Mouse (Mus musculus) CH12.LX (cell line): ENCODE measurements around the gene Rgs1. TPM values are rescaled to one million over a fixed set of nuclear protein-coding genes. Genes with fewer than 3 reads are reported as not detected.

Source experiments
- DNase-seq: peaks from one replicate; pipeline ENCODE4 v3.0.0-alpha.2; 2013; ENCODE audit errors: extremely low read depth
- H3K27ac ChIP-seq: 2 replicates; pipeline ENCODE4 v1.5.1; 2012; ENCODE audit warnings: low read depth, mild to moderate bottlenecking, control low read depth, moderate library complexity; ENCODE audit not compliant: insufficient read depth
- H3K27me3 ChIP-seq: replicated peaks from 2 replicates; pipeline ENCODE3; 2012; ENCODE audit warnings: inconsistent platforms
- H3K36me3 ChIP-seq, 2 experiments: replicated peaks in 1 of 2; 2 replicates each; pipeline versions ENCODE3 to v1.6.1; 2012; ENCODE audit warnings: inconsistent platforms in 1 of 2, low read length in 1 of 2, mild to moderate bottlenecking in 1 of 2, mixed read lengths in 1 of 2, moderate library complexity in 1 of 2; ENCODE audit not compliant: control insufficient read depth in 1 of 2, insufficient read depth in 1 of 2
- H3K4me1 ChIP-seq, 2 experiments: 2 replicates each; pipeline ENCODE4 v1.6.1; 2012; ENCODE audit warnings: inconsistent platforms in 1 of 2, moderate library complexity in 1 of 2; ENCODE audit not compliant: insufficient read depth in 2 of 2, control insufficient read depth in 1 of 2
- H3K4me2 ChIP-seq: 2 replicates; pipeline ENCODE4 v1.6.1; 2012; ENCODE audit warnings: low read depth, mild to moderate bottlenecking, control low read depth; ENCODE audit not compliant: poor library complexity, insufficient read depth, severe bottlenecking
- H3K4me3 ChIP-seq, 3 experiments: fragments of 150-350 bp in 1 of 3; sonication (generic) in 1 of 3; replicated peaks in 1 of 3; 2 replicates each; pipeline versions ENCODE3 to v1.5.1; 2011 to 2012; ENCODE audit warnings: low read depth in 2 of 3, low read length in 2 of 3, mild to moderate bottlenecking in 2 of 3, moderate library complexity in 2 of 3, control low read depth in 1 of 3, improper control_type of control experiment in 1 of 3, inconsistent platforms in 1 of 3, mixed read lengths in 1 of 3; ENCODE audit not compliant: poor library complexity in 1 of 3
- H3K79me2 ChIP-seq: replicated peaks from 2 replicates; pipeline ENCODE4 v1.6.1; 2012; ENCODE audit warnings: mild to moderate bottlenecking, moderate library complexity; ENCODE audit not compliant: control insufficient read depth, poor library complexity, insufficient read depth, severe bottlenecking; ENCODE audit errors: extremely low read depth
- H3K9ac ChIP-seq: 2 replicates; pipeline ENCODE4 v1.6.1; 2012; ENCODE audit warnings: low read depth, mild to moderate bottlenecking, control low read depth, moderate library complexity; ENCODE audit not compliant: insufficient read depth
- H3K9me3 ChIP-seq: replicated peaks from 2 replicates; pipeline ENCODE3; 2012; ENCODE audit warnings: low read length, inconsistent platforms, mixed read lengths
- CHD2 ChIP-seq: IDR thresholded peaks from 2 replicates; pipeline ENCODE4 v1.6.1; 2011; ENCODE audit warnings: low read length, improper control_type of control experiment
- CTCF ChIP-seq, 2 experiments: IDR thresholded peaks in 1 of 2; conservative IDR thresholded peaks in 1 of 2; 2 replicates each; pipeline ENCODE4 v1.5.1; 2011 to 2012; ENCODE audit warnings: low read depth in 2 of 2, low read length in 2 of 2, improper control_type of control experiment in 1 of 2, inconsistent platforms in 1 of 2, mild to moderate bottlenecking in 1 of 2, moderate library complexity in 1 of 2
- ELF1 ChIP-seq: IDR thresholded peaks from 2 replicates; pipeline ENCODE4 v1.6.1; 2014; ENCODE audit warnings: low read depth, mild to moderate bottlenecking, inconsistent platforms, low read length, improper control_type of control experiment
- HCFC1 ChIP-seq: IDR thresholded peaks from 2 replicates; pipeline ENCODE4 v1.6.1; 2012; ENCODE audit warnings: low read depth, mild to moderate bottlenecking, inconsistent platforms, low read length, improper control_type of control experiment
- IRF4 ChIP-seq: IDR thresholded peaks from 2 replicates; pipeline ENCODE4 v1.6.1; 2014; ENCODE audit warnings: low read depth, mild to moderate bottlenecking, inconsistent platforms, low read length, improper control_type of control experiment
- JUN ChIP-seq: IDR thresholded peaks from 2 replicates; pipeline ENCODE4 v1.6.1; 2011; ENCODE audit warnings: low read depth, mild to moderate bottlenecking, low read length, improper control_type of control experiment, moderate library complexity; ENCODE audit not compliant: insufficient read depth
- JUND ChIP-seq: conservative IDR thresholded peaks from 2 replicates; pipeline ENCODE4 v1.6.1; 2011; ENCODE audit warnings: low read depth, low read length, improper control_type of control experiment
- MAX ChIP-seq: IDR thresholded peaks from 2 replicates; pipeline ENCODE4 v1.6.1; 2011; ENCODE audit warnings: low read length, improper control_type of control experiment
- MXI1 ChIP-seq: IDR thresholded peaks from 2 replicates; pipeline ENCODE4 v1.6.1; 2011; ENCODE audit warnings: mild to moderate bottlenecking, low read depth, low read length, improper control_type of control experiment
- POLR2A ChIP-seq: IDR thresholded peaks from 2 replicates; pipeline ENCODE4 v1.6.1; 2011; ENCODE audit warnings: low read depth, mild to moderate bottlenecking, improper control_type of control experiment, low read length
- RAD21 ChIP-seq: IDR thresholded peaks from 2 replicates; pipeline ENCODE4 v1.6.1; 2011; ENCODE audit warnings: low read depth, mild to moderate bottlenecking, low read length, improper control_type of control experiment, moderate library complexity
- RCOR1 ChIP-seq: conservative IDR thresholded peaks from 2 replicates; pipeline ENCODE4 v1.6.1; 2012; ENCODE audit warnings: low read depth, mild to moderate bottlenecking, inconsistent platforms, low read length, improper control_type of control experiment
- SIN3A ChIP-seq: IDR thresholded peaks from 2 replicates; pipeline ENCODE4 v1.6.1; 2012; ENCODE audit warnings: low read length, improper control_type of control experiment, inconsistent platforms
- SMC3 ChIP-seq: IDR thresholded peaks from 2 replicates; pipeline ENCODE4 v1.6.1; 2011; ENCODE audit warnings: low read depth, low read length, improper control_type of control experiment
- TBP ChIP-seq: conservative IDR thresholded peaks from 2 replicates; pipeline ENCODE4 v1.6.1; 2011; ENCODE audit warnings: low read depth, low read length, improper control_type of control experiment
- UBTF ChIP-seq: IDR thresholded peaks from 2 replicates; pipeline ENCODE4 v1.6.1; 2012; ENCODE audit warnings: low read depth, mild to moderate bottlenecking, inconsistent platforms, low read length, improper control_type of control experiment, moderate library complexity
- ZMIZ1 ChIP-seq: IDR thresholded peaks from 2 replicates; pipeline ENCODE4 v1.6.1; 2012; ENCODE audit warnings: low read depth, mild to moderate bottlenecking, inconsistent platforms, low read length, improper control_type of control experiment
- dilution Hi-C: fragments of 300-500 bp; cut with MboI; formaldehyde crosslinking; loops from 2 replicates; pipeline ENCODE4 v1.14.3; 2020; ENCODE audit warnings: low sequenced_read_pairs; ENCODE audit not compliant: extremely low pct_unique_long_range_greater_than_20kb, extremely low pct_ligation_motif_present
- in situ Hi-C: fragments of 300-500 bp; cut with MboI; formaldehyde crosslinking; loops from 3 replicates; pipeline ENCODE4 v1.14.3; 2019; ENCODE audit warnings: low sequenced_read_pairs, low pct_ligation_motif_present, low pct_unique_long_range_greater_than_20kb, mixed read lengths
- polyA plus RNA-seq: library from polyadenylated mRNA; unstranded; fragments of >175 nt; gene quantifications from 2 replicates; pipeline ENCODE4 v1.2.1, GENCODE M21; 2012; ENCODE audit warnings: low read depth; ENCODE audit not compliant: insufficient read length
- total RNA-seq, 2 experiments: library from RNA; depleted of rRNA; stranded (reverse); fragments of 300-350 nt in 1 of 2; fragments of >200 nt in 1 of 2; gene quantifications; 2 replicates each; pipeline ENCODE4 v1.2.3; 2012 to 2014

The Rgs1 gene
- total and polyA plus RNA-seq, 3 experiments, result 3.2 to 25.2 (median 3.6) TPM

DNA sequence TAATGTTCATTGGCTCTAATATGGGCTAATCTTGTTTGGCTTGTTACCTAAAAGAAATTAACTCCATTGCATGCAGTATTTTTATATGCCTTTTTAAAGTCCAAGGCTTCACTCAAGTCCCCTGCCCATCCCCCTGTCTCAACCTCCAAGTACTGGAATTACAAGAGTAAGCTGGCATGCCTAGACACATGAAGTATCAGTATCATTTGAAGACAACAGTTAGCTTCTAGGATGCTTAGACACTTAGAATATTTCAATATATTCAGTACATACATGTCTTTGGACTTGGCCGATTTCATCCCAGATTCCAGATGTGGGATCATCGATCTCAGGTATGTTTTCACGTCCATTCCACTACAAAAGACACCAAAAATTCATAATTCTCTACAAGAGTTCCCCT is 836 bp downstream of the Rgs1 start:
- H3K79me2 ChIP-seq, result no peaks in the 10 kb centered on the region
- no peaks in the 10 kb centered on the region for H3K27me3 ChIP-seq
- TF ChIP-seq CHD2 (no peak), MAX (no peak), ELF1 (no peak), UBTF (no peak), HCFC1 (no peak), JUND (no peak), RCOR1 (no peak), IRF4 (no peak), JUN (no peak), ZMIZ1 (no peak), TBP (no peak), MXI1 (no peak), SIN3A (no peak), POLR2A (no peak)
- DNase-seq, result peak; percentile 29
- no peak overlapping the region for H3K27ac ChIP-seq
- H3K9me3 ChIP-seq, result peaks cover 2% of the 10 kb centered on the region
- peaks cover 4 to 15% of the 10 kb centered on the region in 2 experiments for H3K36me3 ChIP-seq
- H3K4me1 ChIP-seq, result peaks cover 2 to 9% of the 10 kb centered on the region in 2 experiments; a peak in 2 of 4 replicates
- in situ Hi-C loops (loop anchor here (10.0 kb wide), 1 partner anchor 127 kb away; no protein-coding TSS in a partner anchor), dilution Hi-C loops (no loop called here)
- H3K9ac ChIP-seq, result peak overlapping the region; percentile 66; the same call in 1 of the 2 replicates
- peak overlapping the region; percentile 50; the same call in 1 of the 2 replicates for H3K4me2 ChIP-seq
- H3K4me3 ChIP-seq, result peak overlapping the region in 2 of 3 experiments; percentile 51 to 61

DNA sequence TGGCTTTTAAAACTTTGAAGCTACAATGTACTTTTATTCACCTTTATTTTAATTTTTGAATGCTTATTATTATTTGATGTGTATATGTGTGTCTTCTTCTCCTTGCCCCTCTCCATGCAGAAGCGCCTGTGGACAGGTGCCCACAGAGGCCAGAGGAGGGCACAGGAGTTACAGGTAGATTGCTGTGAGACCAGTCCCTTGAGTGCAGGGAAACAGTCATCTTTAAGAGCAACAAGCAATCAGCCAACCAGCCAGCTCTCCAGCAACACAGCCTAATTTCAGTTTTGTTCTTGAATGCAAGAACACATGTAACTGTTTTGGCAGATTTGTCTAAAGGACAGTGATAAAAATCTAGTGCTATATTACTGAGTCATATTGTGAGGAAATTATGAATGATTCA is 1.7 kb downstream of the Rgs1 start:
- no peak for DNase-seq
- Histone ChIP-seq H3K79me2 (no peaks in the 10 kb centered on the region), H3K4me2 (no peak overlapping the region), H3K4me3 (peak overlapping the region in 1 of 3 experiments; percentile 61), H3K9ac (no peak overlapping the region; the same call in 1 of the 2 replicates), H3K9me3 (peaks cover 2% of the 10 kb centered on the region), H3K4me1 (peaks cover 2 to 9% of the 10 kb centered on the region in 2 experiments; a peak in 2 of 4 replicates), H3K27ac (no peak overlapping the region), H3K36me3 (peaks cover 4 to 15% of the 10 kb centered on the region in 2 experiments), H3K27me3 (no peaks in the 10 kb centered on the region)
- in situ Hi-C loops, result loop anchor here (10.0 kb wide), 1 partner anchor 127 kb away; no protein-coding TSS in a partner anchor
- TF ChIP-seq RAD21 (peak; percentile 44), CTCF (conservative IDR thresholded peaks at IDR 0.05 in 1 of 2, IDR thresholded peaks at IDR 0.05 in 1 of 2; ENCODE audit: low read depth in 2 of 2, low read length in 2 of 2) (peak in 1 of 2 experiments; percentile 41; a peak in 2 of 4 replicates), MAX (no peak), IRF4 (no peak), CHD2 (no peak), SMC3 (peak; percentile 56)
- dilution Hi-C loops, result no loop called here
